Mouse (Mus musculus) hindbrain, postnatal 0 days (tissue): ENCODE measurements around the gene Tecpr2. TPM values are rescaled to one million over a fixed set of nuclear protein-coding genes. Genes with fewer than 3 reads are reported as not detected.
"Not testable (repeated sequence)": the region's sequence is repeated elsewhere in the genome, so short reads cannot be mapped to it uniquely, and the experiment has no call there.

ENCODE experiments used
- ATAC-seq: fragments of 200-750 bp; cut with Nextera tagmentation; 2 replicates; pipeline ENCODE4 v1.8.0; 2017; ENCODE audit warnings: mild to moderate bottlenecking, moderate TSS enrichment, moderate library complexity
- DNase-seq: peaks from one replicate; pipeline ENCODE4 v3.0.0-alpha.2; 2015; ENCODE audit warnings: low spot score
- H3K27ac ChIP-seq: fragments of 300-500 bp; sonication (generic); 2 replicates; pipeline ENCODE4 v1.5.1; 2014; ENCODE audit warnings: mild to moderate bottlenecking
- H3K27me3 ChIP-seq: fragments of 300-500 bp; sonication (generic); 2 replicates; pipeline ENCODE4 v1.6.1; 2014; ENCODE audit warnings: low read length, mixed read lengths; ENCODE audit not compliant: insufficient read depth
- H3K36me3 ChIP-seq: fragments of 300-500 bp; sonication (generic); 2 replicates; pipeline ENCODE4 v1.6.1; 2014; ENCODE audit warnings: low read length, mixed read lengths; ENCODE audit not compliant: insufficient read depth
- H3K4me1 ChIP-seq: fragments of 300-500 bp; sonication (generic); 2 replicates; pipeline ENCODE4 v1.6.1; 2014; ENCODE audit warnings: antibody characterized with exemption, low read length, mixed read lengths; ENCODE audit not compliant: insufficient read depth
- H3K4me2 ChIP-seq: fragments of 300-500 bp; sonication (generic); 2 replicates; pipeline ENCODE4 v1.6.1; 2014; ENCODE audit warnings: low read depth, mild to moderate bottlenecking, low read length, moderate library complexity, mixed read lengths
- H3K4me3 ChIP-seq: fragments of 300-500 bp; sonication (generic); 2 replicates; pipeline ENCODE4 v1.5.1; 2014; ENCODE audit warnings: low read length
- H3K9ac ChIP-seq: fragments of 300-500 bp; sonication (generic); replicated peaks from 2 replicates; pipeline ENCODE4 v1.6.1; 2014; ENCODE audit warnings: mild to moderate bottlenecking, low read length, moderate library complexity, mixed read lengths
- H3K9me3 ChIP-seq: fragments of 300-500 bp; sonication (generic); 2 replicates; pipeline ENCODE4 v1.6.1; 2016; ENCODE audit warnings: low read length, mixed read lengths
- CTCF ChIP-seq: IDR thresholded peaks from 2 replicates; pipeline ENCODE4 v1.5.1; 2016; ENCODE audit warnings: antibody characterized with exemption, control low read depth, low read depth
- WGBS: fragments of 180-500 bp; shearing (Covaris S2); extraction: QIAGEN DNeasy Blood & Tissue Kit; methylation state at CpG from one replicate; pipeline ENCODE4 v1.1.7; 2014; 5-methylcytosine and 5-hydroxymethylcytosine counted together
- polyA plus RNA-seq: library from polyadenylated mRNA; unstranded; fragments of >200 nt; fragmentation: Nextera tagmentation; extraction: Ambion mirVana; gene quantifications from 2 replicates; pipeline ENCODE4 v1.2.1, GENCODE M21; 2015
- total RNA-seq: library from RNA; depleted of rRNA; stranded (reverse); fragments of >200 nt; gene quantifications from 2 replicates; pipeline ENCODE4 v1.2.3, GENCODE M21; 2014

Gene Tecpr2
- total and polyA plus RNA-seq, 2 experiments from 2014 or later, result 4.3 to 24.1 TPM

DNA sequence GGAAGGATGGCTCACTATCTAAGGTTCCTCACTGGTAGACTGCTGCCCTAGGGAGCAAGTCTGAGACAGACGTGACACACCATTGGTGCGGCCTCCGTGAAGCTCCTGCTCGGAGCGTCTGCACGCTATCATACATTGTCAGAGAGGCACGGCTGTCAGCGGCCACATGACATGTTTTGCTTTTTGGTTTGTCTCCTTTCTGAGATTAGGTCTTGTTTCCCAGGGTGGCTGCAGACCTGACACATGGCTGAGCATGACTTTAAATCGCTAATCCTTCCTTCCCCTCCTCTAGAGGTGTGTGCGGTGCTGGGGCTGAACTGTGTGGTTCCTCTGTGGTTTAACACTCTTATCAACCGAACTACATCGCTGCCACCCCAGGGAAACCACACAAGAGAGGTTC is 37.6 kb upstream of the Tecpr2 start:
- Histone ChIP-seq H3K4me1 (0 out of 2 replicates have a peak, but pooled peaks cover 8% of the 10 kb centered on the region), H3K36me3 (peaks cover 14% of the 10 kb centered on the region; the same call in 1 of the 2 replicates), H3K4me2 (peak overlapping the region; percentile 80; the same call in 1 of the 2 replicates), H3K27ac (peak overlapping the region; percentile 87; the same call in 1 of the 2 replicates), H3K27me3 (no peaks in the 10 kb centered on the region), H3K9me3 (no peaks in the 10 kb centered on the region), H3K4me3 (no peak overlapping the region; the same call in 1 of the 2 replicates), H3K9ac (peak overlapping the region; percentile 24; the same call in 1 of the 2 replicates)
- DNase-seq (no peak), ATAC-seq (no peak)
- TF ChIP-seq CTCF, result no peak
- 80% methylated on average over 12 of the region's 12 CpGs for WGBS

GRCm38 (mm10) chr12:110851923-110852322 is 37.1 kb upstream of the Tecpr2 start:
- no peak for DNase-seq
- Histone ChIP-seq H3K27ac (no peak overlapping the region), H3K4me1 (0 out of 2 replicates have a peak, but pooled peaks cover 8% of the 10 kb centered on the region), H3K27me3 (no peaks in the 10 kb centered on the region), H3K4me2 (no peak overlapping the region), H3K36me3 (peaks cover 15% of the 10 kb centered on the region; the same call in 1 of the 2 replicates), H3K4me3 (no peak overlapping the region), H3K9ac (no peak overlapping the region), H3K9me3 (no peaks in the 10 kb centered on the region)
- no peak for ATAC-seq
- 70% methylated on average over 1 of the region's 1 CpGs for WGBS
- TF ChIP-seq CTCF, result no peak

DNA sequence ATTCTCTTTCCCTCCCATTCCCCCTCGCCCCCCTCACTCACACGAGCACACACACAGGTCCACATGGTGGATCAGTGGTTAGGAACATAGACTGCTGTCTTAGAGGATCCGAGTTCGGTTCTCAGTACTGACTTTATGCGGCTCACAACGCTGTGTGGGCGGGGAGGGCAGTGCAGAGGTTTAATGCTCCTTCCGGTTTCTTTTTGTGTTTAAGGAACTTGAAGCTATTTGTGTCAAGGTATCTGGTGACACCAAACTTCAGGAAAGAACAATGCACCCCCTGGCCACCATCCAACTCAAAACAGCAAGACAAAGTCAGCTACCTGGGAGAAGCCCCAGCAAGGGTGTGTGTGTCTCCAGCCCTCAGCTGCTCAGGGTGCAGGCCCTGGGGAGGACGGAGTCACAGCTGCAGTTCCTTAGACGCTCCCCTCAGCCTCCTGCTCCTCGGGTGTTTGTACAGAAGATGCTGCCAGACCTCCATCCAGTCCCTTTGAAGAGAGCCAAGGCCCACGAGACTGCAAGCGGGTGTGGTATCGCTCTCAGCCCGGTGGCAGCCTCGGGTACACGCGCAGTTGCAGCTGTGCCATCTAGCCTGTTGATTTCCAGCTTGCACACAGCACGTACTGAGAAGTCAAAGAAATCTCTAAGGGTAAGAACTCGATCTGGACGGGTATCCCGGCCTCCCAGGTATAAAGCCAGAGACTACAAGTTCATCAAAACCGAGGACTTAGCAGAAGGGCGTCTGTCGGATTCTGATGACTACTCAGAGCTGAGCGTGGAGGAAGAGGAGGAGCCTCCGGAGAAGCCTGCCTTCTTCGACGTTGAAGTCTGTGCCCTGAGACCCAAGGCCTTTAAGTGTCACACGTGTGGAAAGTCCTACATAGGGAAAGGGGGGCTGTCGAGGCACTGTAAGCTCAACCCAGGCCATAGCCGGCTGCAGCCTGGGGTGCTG is 34.0 kb upstream of the Tecpr2 start:
- Histone ChIP-seq H3K9me3 (no peaks in the 10 kb centered on the region), H3K36me3 (peaks cover 15% of the 10 kb centered on the region; the same call in 1 of the 2 replicates), H3K27ac (no peak overlapping the region), H3K4me3 (no peak overlapping the region), H3K27me3 (no peaks in the 10 kb centered on the region), H3K9ac (no peak overlapping the region), H3K4me2 (no peak overlapping the region), H3K4me1 (0 out of 2 replicates have a peak, but pooled peaks cover 8% of the 10 kb centered on the region)
- DNase-seq (no peak), ATAC-seq (no peak)
- no peak for TF ChIP-seq CTCF
- 85% methylated on average over 32 of the region's 32 CpGs for WGBS

DNA sequence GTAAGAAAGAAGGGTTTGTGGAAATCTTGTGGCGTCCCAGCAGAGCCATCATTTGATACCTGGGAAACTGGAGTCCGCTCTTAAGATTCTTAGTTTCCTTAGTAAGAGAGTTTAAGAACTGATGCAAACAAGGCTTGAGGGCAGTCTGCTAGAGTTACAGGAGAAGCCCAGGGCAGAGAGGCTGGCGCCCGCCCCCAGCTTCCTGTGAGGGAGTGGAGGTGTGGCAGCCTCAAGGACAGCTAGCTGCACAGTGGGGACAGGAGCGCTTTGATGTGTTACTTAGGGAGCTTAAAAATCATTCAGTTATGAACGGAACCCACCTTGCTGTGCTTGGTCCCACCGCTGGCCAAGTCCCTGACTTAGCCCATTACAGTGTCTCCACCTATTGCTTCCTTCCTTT is 31.9 kb upstream of the Tecpr2 start:
- no peaks in the 10 kb centered on the region for H3K4me1 ChIP-seq
- DNase-seq, result no peak

DNA sequence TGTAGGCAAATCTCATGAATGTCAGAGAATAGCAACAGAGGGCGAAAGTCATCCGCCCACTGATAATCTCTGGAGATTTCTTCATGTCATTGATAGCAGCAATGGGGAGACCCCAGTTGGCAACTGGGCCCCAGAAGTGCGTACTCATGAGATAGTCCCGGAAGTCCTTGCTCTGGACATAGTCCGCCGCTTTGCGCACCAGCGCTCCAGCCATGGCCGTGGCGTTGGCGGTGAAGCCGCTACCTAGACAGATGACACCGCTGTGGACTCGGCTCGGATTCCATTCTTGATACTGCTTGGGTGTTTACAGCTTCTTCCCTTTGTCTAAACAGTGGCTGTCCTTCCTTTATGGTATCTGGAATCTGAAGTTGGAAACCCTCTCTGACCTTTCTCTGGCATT is 30.4 kb upstream of the Tecpr2 start:
- H3K4me1 ChIP-seq, H3K9me3 ChIP-seq, H3K4me2 ChIP-seq, H3K27ac ChIP-seq, H3K9ac ChIP-seq, H3K4me3 ChIP-seq, DNase-seq, H3K27me3 ChIP-seq, ATAC-seq: not testable (repeated sequence)
- H3K36me3 ChIP-seq, result peaks cover 21% of the 10 kb centered on the region; the same call in 1 of the 2 replicates
- 93% methylated on average over 15 of the region's 15 CpGs for WGBS

More for the DNA sequence above, 31.9 kb upstream of the Tecpr2 start:
- Histone ChIP-seq H3K4me2 (no peak overlapping the region), H3K27ac (no peak overlapping the region), H3K4me3 (no peak overlapping the region), H3K36me3 (peaks cover 21% of the 10 kb centered on the region; the same call in 1 of the 2 replicates), H3K9me3 (no peaks in the 10 kb centered on the region), H3K9ac (no peak overlapping the region), H3K27me3 (no peaks in the 10 kb centered on the region)
- WGBS, result 91% methylated on average over 7 of the region's 7 CpGs
- TF ChIP-seq CTCF, result no peak
- ATAC-seq, result no peak

DNA sequence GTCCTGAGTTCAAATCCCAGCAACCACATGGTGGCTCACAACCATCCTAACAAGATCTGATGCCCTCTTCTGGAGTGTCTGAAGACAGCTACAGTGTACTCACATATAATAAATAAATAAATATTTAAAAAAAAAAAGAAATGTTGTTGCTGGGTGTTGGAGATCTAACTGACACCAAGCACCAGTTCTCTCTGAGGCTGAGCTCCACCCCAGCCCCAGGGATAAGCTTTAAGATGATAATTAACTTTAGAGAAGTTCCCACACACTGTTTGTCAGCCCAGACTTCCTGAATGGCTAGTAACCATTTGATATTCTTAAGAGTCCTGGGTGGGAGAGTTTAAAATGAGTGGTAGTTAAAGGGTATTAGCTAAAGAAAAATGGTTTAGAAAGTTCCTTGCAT is 28.8 kb upstream of the Tecpr2 start:
- no peak overlapping the region for H3K4me2 ChIP-seq
- H3K27me3 ChIP-seq, result no peaks in the 10 kb centered on the region
- no peak for DNase-seq
- H3K4me1 ChIP-seq, result no peaks in the 10 kb centered on the region
- no peak overlapping the region for H3K9ac ChIP-seq
- H3K4me3 ChIP-seq, result no peak overlapping the region
- no peak for ATAC-seq
- no peak for TF ChIP-seq CTCF
- H3K27ac ChIP-seq, result no peak overlapping the region
- H3K36me3 ChIP-seq, result peaks cover 23% of the 10 kb centered on the region
- H3K9me3 ChIP-seq, result no peaks in the 10 kb centered on the region

DNA sequence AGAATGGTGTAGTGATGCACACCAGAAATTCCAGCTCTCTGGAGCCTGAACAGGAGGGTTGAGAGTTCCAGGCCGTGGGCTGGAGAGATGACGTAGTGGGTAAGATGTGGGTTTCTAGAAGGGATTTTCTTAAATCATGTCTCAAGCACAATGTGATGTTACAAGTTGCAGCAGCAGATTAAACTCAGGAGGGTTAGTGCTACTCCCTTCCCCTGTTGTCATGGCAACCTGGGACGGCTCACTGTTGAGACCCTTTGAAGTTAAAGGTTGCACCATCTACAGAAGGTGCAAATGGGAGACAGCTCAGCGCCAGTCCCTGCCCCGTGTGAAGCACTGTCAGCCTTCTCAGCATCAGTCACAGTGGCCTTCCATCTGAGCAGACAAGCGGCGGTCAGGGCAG is 27.8 kb upstream of the Tecpr2 start:
- Histone ChIP-seq H3K27ac (no peak overlapping the region), H3K4me3 (no peak overlapping the region), H3K27me3 (no peaks in the 10 kb centered on the region), H3K9ac (no peak overlapping the region), H3K4me1 (no peaks in the 10 kb centered on the region), H3K36me3 (peaks cover 14% of the 10 kb centered on the region), H3K9me3 (no peaks in the 10 kb centered on the region), H3K4me2 (no peak overlapping the region)
- WGBS, result 52% methylated on average over 7 of the region's 7 CpGs
- TF ChIP-seq CTCF, result no peak
- DNase-seq, result no peak
- ATAC-seq, result no peak
